Mouse (Mus musculus) midbrain, embryonic 12.5 days (tissue): ENCODE measurements around the gene Ciao2a. TPM values are rescaled to one million over a fixed set of nuclear protein-coding genes. Genes with fewer than 3 reads are reported as not detected.

Source experiments
- ATAC-seq: fragments of 200-750 bp; cut with Nextera tagmentation; 2 replicates; pipeline ENCODE4 v1.8.0; 2017; ENCODE audit warnings: low read depth, moderate TSS enrichment, moderate library complexity; ENCODE audit not compliant: low FRiP score
- H3K27ac ChIP-seq: fragments of 300-500 bp; sonication (generic); replicated peaks from 2 replicates; pipeline ENCODE4 v1.5.1; 2016; ENCODE audit warnings: mild to moderate bottlenecking
- H3K27me3 ChIP-seq: fragments of 300-500 bp; sonication (generic); 2 replicates; pipeline ENCODE4 v1.6.1; 2016; ENCODE audit warnings: mild to moderate bottlenecking
- H3K36me3 ChIP-seq: fragments of 300-500 bp; sonication (generic); 2 replicates; pipeline ENCODE4 v1.6.1; 2016
- H3K4me1 ChIP-seq: fragments of 300-500 bp; sonication (generic); 2 replicates; pipeline ENCODE4 v1.6.1; 2016
- H3K4me2 ChIP-seq: fragments of 300-500 bp; sonication (generic); replicated peaks from 2 replicates; pipeline ENCODE4 v1.6.1; 2016; ENCODE audit warnings: mild to moderate bottlenecking, moderate library complexity
- H3K4me3 ChIP-seq: fragments of 300-500 bp; sonication (generic); 2 replicates; pipeline ENCODE4 v1.5.1; 2016; ENCODE audit warnings: mild to moderate bottlenecking
- H3K9ac ChIP-seq: fragments of 300-500 bp; sonication (generic); replicated peaks from 2 replicates; pipeline ENCODE4 v1.6.1; 2016; ENCODE audit warnings: mild to moderate bottlenecking, moderate library complexity
- H3K9me3 ChIP-seq: fragments of 300-500 bp; sonication (generic); 2 replicates; pipeline ENCODE4 v1.6.1; 2016; ENCODE audit warnings: mild to moderate bottlenecking
- WGBS: fragments of 180-500 bp; shearing (Covaris S2); methylation state at CpG from one replicate; pipeline ENCODE4 v1.1.7; 2016; 5-methylcytosine and 5-hydroxymethylcytosine counted together
- polyA plus RNA-seq: library from polyadenylated mRNA; unstranded; fragments of >200 nt; fragmentation: Nextera tagmentation; extraction: Ambion mirVana; gene quantifications from 2 replicates; pipeline ENCODE4 v1.2.1, GENCODE M21; 2016

Ciao2a gene
- polyA plus RNA-seq, 1 experiment from 2014 or later: 133 TPM

GRCm38 (mm10) chr9:66101577-66101976 lies 24.8 kb upstream of the Ciao2a start:
- peaks cover 80% of the 10 kb centered on the region for H3K36me3 ChIP-seq
- H3K4me1 ChIP-seq: no peaks in the 10 kb centered on the region
- no peak overlapping the region for H3K9ac ChIP-seq
- H3K27me3 ChIP-seq: no peaks in the 10 kb centered on the region
- no peak overlapping the region for H3K4me2 ChIP-seq
- no peak overlapping the region for H3K27ac ChIP-seq
- 88% methylated on average over 8 of the region's 8 CpGs for WGBS
- ATAC-seq: no peak
- no peaks in the 10 kb centered on the region for H3K9me3 ChIP-seq
- no peak overlapping the region for H3K4me3 ChIP-seq

- H3K27me3 ChIP-seq: no peaks in the 10 kb centered on the region
- H3K9ac ChIP-seq: no peak overlapping the region
- H3K9me3 ChIP-seq: no peaks in the 10 kb centered on the region
- no peak overlapping the region for H3K4me2 ChIP-seq
- no peak overlapping the region for H3K4me3 ChIP-seq
- H3K4me1 ChIP-seq: no peaks in the 10 kb centered on the region
- H3K27ac ChIP-seq: no peak overlapping the region
- 93% methylated on average over 6 of the region's 6 CpGs for WGBS
- ATAC-seq: no peak
- H3K36me3 ChIP-seq: peaks cover 72% of the 10 kb centered on the region
These were observed 23.7 kb upstream of the Ciao2a start for GRCm38 (mm10) chr9:66102668-66103067.

GRCm38 (mm10) chr9:66104601-66105000 lies 21.8 kb upstream of the Ciao2a start:
- Histone ChIP-seq H3K36me3 (peaks cover 82% of the 10 kb centered on the region), H3K27me3 (no peaks in the 10 kb centered on the region), H3K9me3 (no peaks in the 10 kb centered on the region), H3K9ac (no peak overlapping the region), H3K4me3 (no peak overlapping the region), H3K4me2 (no peak overlapping the region), H3K4me1 (no peaks in the 10 kb centered on the region), H3K27ac (no peak overlapping the region)
- ATAC-seq: no peak
- 90% methylated on average over 4 of the region's 4 CpGs for WGBS

- no peak overlapping the region for H3K4me3 ChIP-seq
- WGBS: 92% methylated on average over 8 of the region's 8 CpGs
- no peak overlapping the region for H3K4me2 ChIP-seq
- H3K27me3 ChIP-seq: no peaks in the 10 kb centered on the region
- H3K4me1 ChIP-seq: peaks cover 3% of the 10 kb centered on the region
- H3K9ac ChIP-seq: no peak overlapping the region
- peaks cover 78% of the 10 kb centered on the region for H3K36me3 ChIP-seq
- ATAC-seq: no peak
- no peak overlapping the region for H3K27ac ChIP-seq
- H3K9me3 ChIP-seq: no peaks in the 10 kb centered on the region
These were observed 21.2 kb upstream of the Ciao2a start for GRCm38 (mm10) chr9:66105168-66105567.

GRCm38 (mm10) chr9:66109574-66109973 lies 16.8 kb upstream of the Ciao2a start:
- Histone ChIP-seq H3K4me3 (no peak overlapping the region), H3K36me3 (peaks cover 51% of the 10 kb centered on the region), H3K27ac (no peak overlapping the region), H3K9ac (no peak overlapping the region), H3K4me1 (peaks cover 17% of the 10 kb centered on the region), H3K27me3 (no peaks in the 10 kb centered on the region), H3K4me2 (no peak overlapping the region), H3K9me3 (no peaks in the 10 kb centered on the region)
- no peak for ATAC-seq
- WGBS: 100% methylated on average over 1 of the region's 1 CpGs

- no peak for ATAC-seq
- Histone ChIP-seq H3K4me1 (peaks cover 17% of the 10 kb centered on the region), H3K27me3 (no peaks in the 10 kb centered on the region), H3K27ac (peak overlapping the region; percentile 73), H3K4me3 (no peak overlapping the region), H3K9me3 (no peaks in the 10 kb centered on the region), H3K9ac (no peak overlapping the region), H3K36me3 (peaks cover 51% of the 10 kb centered on the region), H3K4me2 (no peak overlapping the region)
- 54% methylated on average over 8 of the region's 8 CpGs for WGBS
These were observed 16.3 kb upstream of the Ciao2a start for GRCm38 (mm10) chr9:66110126-66110525.

GRCm38 (mm10) chr9:66110611-66111379 lies 15.6 kb upstream of the Ciao2a start:
- H3K36me3 ChIP-seq: peaks cover 48% of the 10 kb centered on the region

GRCm38 (mm10) chr9:66114341-66114740 lies 12.1 kb upstream of the Ciao2a start:
- Histone ChIP-seq H3K4me1 (peaks cover 22% of the 10 kb centered on the region), H3K27me3 (no peaks in the 10 kb centered on the region), H3K9ac (no peak overlapping the region), H3K4me2 (no peak overlapping the region), H3K36me3 (peaks cover 31% of the 10 kb centered on the region), H3K9me3 (no peaks in the 10 kb centered on the region), H3K4me3 (no peak overlapping the region), H3K27ac (no peak overlapping the region)
- no peak for ATAC-seq
- 96% methylated on average over 3 of the region's 3 CpGs for WGBS

More at GRCm38 (mm10) chr9:66110611-66111379, 15.6 kb upstream of the Ciao2a start:
- H3K4me1 ChIP-seq: peaks cover 17% of the 10 kb centered on the region
- no peak overlapping the region for H3K9ac ChIP-seq
- peak overlapping the region; percentile 73 for H3K27ac ChIP-seq
- H3K27me3 ChIP-seq: no peaks in the 10 kb centered on the region
- no peak overlapping the region for H3K4me2 ChIP-seq
- no peak for ATAC-seq
- no peaks in the 10 kb centered on the region for H3K9me3 ChIP-seq
- no peak overlapping the region for H3K4me3 ChIP-seq
- WGBS: 30% methylated on average over 8 of the region's 8 CpGs

- Histone ChIP-seq H3K4me3 (no peak overlapping the region), H3K4me2 (no peak overlapping the region), H3K27ac (no peak overlapping the region), H3K9me3 (no peaks in the 10 kb centered on the region), H3K9ac (no peak overlapping the region), H3K4me1 (peaks cover 5% of the 10 kb centered on the region; the same call in 1 of the 2 replicates), H3K27me3 (no peaks in the 10 kb centered on the region), H3K36me3 (peaks cover 28% of the 10 kb centered on the region)
- WGBS: 56% methylated on average over 8 of the region's 8 CpGs
- no peak for ATAC-seq
These were observed 9.5 kb upstream of the Ciao2a start for GRCm38 (mm10) chr9:66116890-66117289.

- ATAC-seq: no peak
These were observed 6.9 kb upstream of the Ciao2a start for GRCm38 (mm10) chr9:66119498-66119897.

GRCm38 (mm10) chr9:66120106-66120505 lies 6.3 kb upstream of the Ciao2a start:
- no peak overlapping the region for H3K4me2 ChIP-seq
- H3K4me3 ChIP-seq: no peak overlapping the region
- H3K9me3 ChIP-seq: no peaks in the 10 kb centered on the region
- H3K27me3 ChIP-seq: no peaks in the 10 kb centered on the region
- H3K4me1 ChIP-seq: peaks cover 16% of the 10 kb centered on the region
- H3K36me3 ChIP-seq: peaks cover 10% of the 10 kb centered on the region; the same call in 1 of the 2 replicates
- 93% methylated on average over 4 of the region's 4 CpGs for WGBS
- no peak for ATAC-seq
- no peak overlapping the region for H3K9ac ChIP-seq
- no peak overlapping the region for H3K27ac ChIP-seq

More at GRCm38 (mm10) chr9:66119498-66119897, 6.9 kb upstream of the Ciao2a start:
- H3K27ac ChIP-seq: no peak overlapping the region
- H3K4me2 ChIP-seq: no peak overlapping the region
- no peak overlapping the region for H3K9ac ChIP-seq
- no peaks in the 10 kb centered on the region for H3K27me3 ChIP-seq
- peaks cover 15% of the 10 kb centered on the region; the same call in 1 of the 2 replicates for H3K36me3 ChIP-seq
- no peaks in the 10 kb centered on the region for H3K9me3 ChIP-seq
- H3K4me1 ChIP-seq: peaks cover 16% of the 10 kb centered on the region
- H3K4me3 ChIP-seq: no peak overlapping the region
- 95% methylated on average over 2 of the region's 2 CpGs for WGBS

- H3K9ac ChIP-seq: no peak overlapping the region
- H3K27ac ChIP-seq: no peak overlapping the region
- 87% methylated on average over 3 of the region's 3 CpGs for WGBS
- no peaks in the 10 kb centered on the region for H3K27me3 ChIP-seq
- H3K4me2 ChIP-seq: no peak overlapping the region
- no peak for ATAC-seq
- H3K4me1 ChIP-seq: peaks cover 25% of the 10 kb centered on the region
- H3K4me3 ChIP-seq: no peak overlapping the region
- H3K9me3 ChIP-seq: no peaks in the 10 kb centered on the region
- H3K36me3 ChIP-seq: 0 out of 2 replicates have a peak, but pooled peaks cover 6% of the 10 kb centered on the region
These were observed 5.5 kb upstream of the Ciao2a start for GRCm38 (mm10) chr9:66120945-66121344.
